Mouse (Mus musculus): ENCODE data around the gene Sec61a1.

- TF ChIP-seq MAX (IDR thresholded peaks at IDR 0.05; ENCODE audit: low read length): no peak
- TF ChIP-seq MXI1 (IDR thresholded peaks at IDR 0.05; ENCODE audit: low read depth, low read length): no peak
- no peak for TF ChIP-seq ZNF384 (IDR thresholded peaks at IDR 0.05; ENCODE audit: low read depth, low read length)
- no peak for TF ChIP-seq POLR2A (IDR thresholded peaks at IDR 0.05; ENCODE audit: control insufficient read depth in 1 of 2, insufficient read depth in 1 of 2, low read depth in 1 of 2, low read length in 2 of 2, poor library complexity in 1 of 2)
- no peak for TF ChIP-seq RAD21 (IDR thresholded peaks at IDR 0.05; ENCODE audit: low read depth, low read length)
- no peak for TF ChIP-seq CHD2 (IDR thresholded peaks at IDR 0.05; ENCODE audit: low read length)
- TF ChIP-seq JUND (IDR thresholded peaks at IDR 0.05; ENCODE audit: low read depth, low read length): no peak
Observed at GRCm38 (mm10) chr6:88523043-88523442, 4.3 kb upstream of the Sec61a1 start.
